Mouse (Mus musculus) left cerebral cortex, postnatal 36 days (tissue): ENCODE data around the gene Tmcc2. TPM values are rescaled to one million over a fixed set of nuclear protein-coding genes. Genes with fewer than 3 reads are reported as not detected.

Source experiments
- DNase-seq, 2 experiments: peaks; one replicate each; pipeline ENCODE4 v3.0.0; 2021 to 2022; ENCODE audit warnings: low spot score in 2 of 2, mixed read lengths in 1 of 2
- intact Hi-C: fragments of 180-260 bp; cut with DNase I; formaldehyde crosslinking; loops from one replicate; pipeline ENCODE4 v1.15.1; 2025
- total RNA-seq, 2 experiments: library from RNA; stranded (reverse); gene quantifications; 2 replicates each; pipeline ENCODE4 v1.2.3; 2021

The Tmcc2 gene
- total RNA-seq, 2 experiments from 2014 or later, result 171 to 173 TPM

- intact Hi-C loops, result no loop called here
- no peak for DNase-seq
Observed at GRCm38 (mm10) chr1:132326777-132327176, 64.3 kb downstream of the Tmcc2 start.

- DNase-seq, result no peak
- intact Hi-C loops, result no loop called here
Observed at GRCm38 (mm10) chr1:132322711-132323542, 68.2 kb downstream of the Tmcc2 start.

DNA sequence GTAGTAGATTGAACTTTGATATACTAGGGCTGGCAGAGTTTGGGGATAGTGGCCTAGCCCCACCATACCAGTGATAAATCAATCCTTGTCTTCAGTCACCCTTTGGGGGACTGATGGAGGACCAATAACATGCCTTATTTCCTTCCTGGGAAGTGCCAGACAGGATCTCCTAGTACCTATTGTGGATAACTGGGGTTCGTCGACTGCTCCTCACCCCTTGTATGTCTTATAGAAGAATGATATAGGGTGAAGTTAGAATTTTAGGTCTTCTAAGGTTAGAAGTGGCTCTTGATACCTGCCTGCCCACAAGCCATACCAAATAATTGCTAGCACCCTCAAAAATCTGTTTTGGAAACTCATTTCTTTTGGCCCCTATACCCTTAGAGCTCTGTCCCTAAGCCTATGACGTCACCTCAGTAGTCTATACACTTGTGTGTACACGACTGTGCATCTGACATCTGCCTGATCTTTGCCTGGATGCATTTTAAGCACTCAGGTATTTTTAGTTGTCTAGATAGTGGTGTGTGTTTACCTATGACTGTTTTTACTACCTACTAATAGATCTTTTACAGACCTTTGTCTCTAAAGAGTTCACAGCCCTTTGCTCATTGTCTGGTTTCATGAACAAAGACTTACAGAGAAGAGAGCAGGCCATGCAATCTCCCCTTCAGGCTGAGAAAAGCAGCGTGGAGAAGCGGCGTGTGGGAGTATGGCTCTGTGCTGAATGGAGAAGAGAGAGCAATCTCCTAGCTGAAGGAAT lies 69.1 kb downstream of the Tmcc2 start:
- DNase-seq, result no peak
- intact Hi-C loops, result no loop called here

- no peak for DNase-seq
- intact Hi-C loops, result no loop called here
Observed at GRCm38 (mm10) chr1:132319242-132319641, 71.8 kb downstream of the Tmcc2 start.

DNA sequence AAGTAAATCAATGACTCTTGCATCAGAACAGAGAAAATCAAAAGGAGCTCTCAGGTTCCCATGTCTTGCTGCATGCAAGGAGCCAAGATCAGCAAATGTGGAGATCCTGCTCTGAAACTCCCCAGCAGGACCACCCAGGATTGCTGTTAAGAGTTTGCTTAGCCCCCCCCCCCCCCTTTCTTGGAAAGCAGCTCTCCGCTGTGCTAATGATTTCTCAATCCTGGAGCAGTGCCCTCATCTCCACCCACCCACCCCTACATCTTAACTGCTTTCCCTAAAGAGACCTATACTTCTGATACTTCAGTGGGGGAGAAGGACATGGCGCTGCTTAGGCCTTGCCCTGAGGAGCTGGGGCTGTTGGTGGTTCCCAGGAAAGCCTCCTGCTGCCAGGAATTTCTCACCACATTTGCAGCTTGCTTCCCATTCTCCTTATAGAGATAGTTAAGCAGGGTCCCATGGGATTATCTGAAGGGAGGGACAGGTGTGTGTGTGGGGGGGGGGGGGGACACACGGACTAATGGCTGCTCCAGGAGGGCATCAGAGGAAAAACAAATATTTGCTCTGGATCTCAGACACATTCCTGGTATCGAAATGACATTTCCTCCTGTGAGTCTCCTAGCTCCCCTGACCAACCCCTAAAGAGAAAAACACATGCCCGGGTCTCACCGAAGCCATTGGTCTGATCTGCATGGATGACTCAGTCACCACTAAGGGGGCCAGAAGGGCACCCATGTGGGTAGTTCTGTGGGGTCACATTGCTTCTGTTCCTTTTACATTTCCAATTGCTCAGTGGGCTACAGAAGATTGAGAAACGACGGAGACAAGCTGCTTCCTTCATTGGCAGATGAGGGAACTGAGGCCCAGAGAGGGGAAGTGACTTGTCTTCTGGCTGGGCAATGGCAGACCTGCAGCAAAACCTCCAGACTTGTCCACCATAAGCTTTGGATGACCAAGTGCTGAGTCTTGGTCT lies 72.9 kb downstream of the Tmcc2 start:
- intact Hi-C loops, result no loop called here
- DNase-seq, result no peak

DNA sequence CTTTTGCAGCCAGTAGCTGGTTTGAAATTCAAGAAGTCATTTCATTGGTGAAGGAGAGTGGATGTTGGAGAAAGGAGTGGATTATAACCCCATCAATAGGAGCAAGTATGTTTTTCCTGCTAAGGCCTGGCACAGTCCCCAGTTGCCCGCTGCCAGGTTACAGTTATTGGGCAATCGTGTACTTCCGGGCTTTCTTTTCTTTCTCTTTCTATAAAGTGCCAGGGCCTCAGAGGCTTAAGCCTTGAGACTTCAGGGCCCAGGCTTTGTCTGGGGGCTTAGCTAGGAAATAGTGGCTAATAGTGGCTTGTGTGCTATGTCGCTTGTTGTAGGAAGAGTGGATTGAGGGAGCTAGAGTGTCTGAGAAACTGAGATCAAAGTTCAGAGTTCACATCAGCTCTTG lies 73.7 kb downstream of the Tmcc2 start:
- no peak for DNase-seq
- intact Hi-C loops, result no loop called here

DNA sequence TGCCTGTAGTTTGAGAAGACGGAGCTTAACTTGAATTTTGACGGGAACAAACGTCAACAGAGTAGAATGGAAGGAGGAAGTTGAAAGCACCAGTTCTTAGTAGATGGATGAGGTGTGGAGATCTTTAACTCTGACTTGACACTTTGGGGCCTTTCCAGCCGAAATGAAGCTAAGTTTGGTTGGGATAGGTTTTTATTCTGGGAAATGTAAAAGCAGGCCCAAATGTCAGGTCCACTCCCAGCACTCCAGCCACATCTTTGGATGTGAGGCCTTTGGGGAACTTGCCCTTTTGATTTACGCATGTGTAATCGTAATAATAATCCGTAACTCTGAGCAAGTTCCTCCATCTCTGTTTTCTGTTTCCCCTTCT lies 74.5 kb downstream of the Tmcc2 start:
- intact Hi-C loops, result no loop called here
- DNase-seq, result no peak

GRCm38 (mm10) chr1:132315889-132316624 lies 75.0 kb downstream of the Tmcc2 start, which contains the start of gene Nuak2:
Nuak2 (plus strand) TSS chr1:132316126.
- intact Hi-C loops, result no loop called here
- peak; percentile 74 to 77 for DNase-seq

DNA sequence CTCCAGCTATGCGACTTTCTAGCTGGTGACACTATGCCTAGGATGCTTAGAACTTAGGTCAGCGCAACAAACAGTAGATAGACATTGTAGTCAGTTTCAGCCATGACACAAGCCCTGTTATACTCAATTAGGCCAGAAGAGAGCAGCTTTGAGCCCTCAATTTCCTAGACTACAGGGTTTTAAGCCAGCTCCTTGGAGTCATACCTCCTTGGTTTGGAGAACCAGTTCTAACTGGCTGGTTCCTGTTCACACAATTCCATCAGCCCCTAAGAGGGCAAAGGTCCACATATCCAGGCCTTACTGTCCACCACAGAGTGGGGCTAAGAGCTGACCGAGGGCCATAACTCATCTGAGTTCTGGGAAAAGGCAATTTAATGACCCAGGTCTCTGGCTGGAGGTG lies 78.4 kb downstream of the Tmcc2 start:
- peak in 1 of 2 experiments; percentile 39 for DNase-seq
- intact Hi-C loops, result loop anchor here (1.0 kb wide), 1 partner anchor 44 kb away; no protein-coding TSS in a partner anchor

DNA sequence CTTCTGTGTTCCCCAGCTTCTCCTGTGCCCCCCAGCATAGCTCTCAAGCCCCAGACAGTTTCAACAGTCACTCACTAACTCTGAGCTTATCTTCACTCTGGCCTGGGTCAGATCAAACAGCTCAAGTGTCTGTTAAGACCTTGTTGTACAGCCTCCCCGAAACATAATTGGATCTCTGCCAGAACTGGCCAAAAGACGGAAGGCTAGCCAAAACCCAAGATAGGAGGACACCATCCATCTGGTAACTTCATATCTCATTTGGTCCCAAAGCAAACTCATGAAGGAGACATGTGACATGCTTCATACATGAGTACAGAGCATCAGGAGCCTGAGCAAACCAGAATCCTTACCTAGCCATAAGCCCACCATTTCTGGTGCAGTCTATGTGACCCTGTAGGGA lies 79.0 kb downstream of the Tmcc2 start:
- intact Hi-C loops, result loop anchor here (1.0 kb wide), 1 partner anchor 44 kb away; no protein-coding TSS in a partner anchor
- no peak for DNase-seq

DNA sequence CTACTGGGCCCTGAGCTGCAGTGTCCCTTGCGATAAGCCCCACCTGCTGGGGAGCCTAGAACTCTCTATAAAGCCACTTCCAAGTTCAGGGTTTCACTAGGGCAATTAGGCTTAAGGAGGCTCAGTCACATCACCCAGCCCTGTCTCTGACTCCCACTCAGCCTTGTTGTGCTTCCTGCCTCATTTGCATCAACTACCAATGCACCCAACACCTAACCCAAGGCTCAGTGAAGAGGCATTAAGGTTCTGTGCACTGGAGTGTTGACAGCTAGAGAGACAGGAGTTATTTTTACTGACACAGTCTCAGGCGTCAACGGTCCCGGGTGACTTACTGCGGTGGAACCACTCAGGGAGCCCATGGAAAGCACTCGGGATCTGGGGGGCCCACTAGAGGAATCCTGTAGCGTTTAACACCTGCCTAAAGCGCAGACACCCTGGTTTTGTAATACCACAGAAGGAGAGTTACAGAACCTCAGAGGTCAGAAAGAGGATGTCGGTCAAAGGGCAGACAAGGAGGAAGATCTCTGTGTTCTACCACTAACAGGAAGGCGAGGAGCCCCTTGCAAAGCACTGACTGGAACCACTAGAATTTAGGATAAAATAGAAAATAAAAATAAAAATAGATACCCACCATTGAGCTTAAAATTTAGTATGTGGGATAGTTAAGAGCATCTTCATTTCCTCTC lies 79.8 kb downstream of the Tmcc2 start:
- DNase-seq, result no peak
- intact Hi-C loops, result no loop called here

DNA sequence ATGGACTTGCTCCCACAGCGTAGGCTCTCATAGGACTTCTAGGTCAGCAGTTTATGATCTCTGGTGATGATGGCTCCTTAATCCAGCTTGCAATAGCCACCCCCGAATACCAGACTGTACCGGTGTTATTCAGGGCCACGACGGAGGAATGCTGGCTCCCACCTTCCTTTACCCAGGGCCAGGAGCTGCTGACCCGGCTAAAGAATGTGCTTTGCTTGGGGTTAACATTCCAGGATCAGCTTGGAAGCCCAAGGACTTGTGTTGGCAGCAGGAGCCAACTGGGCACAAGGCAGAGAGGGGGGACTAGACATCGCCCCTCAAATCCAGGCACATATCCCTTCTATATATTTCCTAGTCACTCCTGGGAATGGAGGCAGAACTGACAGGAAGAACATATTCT lies 80.3 kb downstream of the Tmcc2 start:
- intact Hi-C loops, result no loop called here
- DNase-seq, result no peak

- intact Hi-C loops, result no loop called here
Observed at GRCm38 (mm10) chr1:132308674-132309073, 82.4 kb downstream of the Tmcc2 start.

DNA sequence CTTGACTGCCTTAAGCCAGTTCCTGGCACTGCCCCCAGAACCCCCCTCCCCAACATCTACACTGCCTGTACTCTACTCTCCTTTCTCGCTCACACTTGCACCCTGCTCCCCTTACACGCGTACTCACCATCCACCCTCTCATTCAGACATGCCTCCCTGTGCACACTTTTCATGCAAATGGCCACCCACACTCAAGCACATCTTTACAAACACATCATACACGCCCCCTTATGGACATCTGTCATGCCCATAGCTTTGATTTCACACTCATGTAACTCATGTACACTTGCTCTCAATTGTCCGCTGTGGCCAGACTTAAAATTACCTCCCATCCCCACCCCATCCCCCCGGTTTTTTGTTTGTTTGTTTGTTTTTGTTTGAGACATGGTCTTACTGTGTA lies 83.1 kb downstream of the Tmcc2 start:
- intact Hi-C loops, result loop anchor here (2.0 kb wide), 1 partner anchor 151 kb away; no protein-coding TSS in a partner anchor
- DNase-seq, result no peak

More at GRCm38 (mm10) chr1:132308674-132309073, 82.4 kb downstream of the Tmcc2 start:
- DNase-seq, result no peak

DNA sequence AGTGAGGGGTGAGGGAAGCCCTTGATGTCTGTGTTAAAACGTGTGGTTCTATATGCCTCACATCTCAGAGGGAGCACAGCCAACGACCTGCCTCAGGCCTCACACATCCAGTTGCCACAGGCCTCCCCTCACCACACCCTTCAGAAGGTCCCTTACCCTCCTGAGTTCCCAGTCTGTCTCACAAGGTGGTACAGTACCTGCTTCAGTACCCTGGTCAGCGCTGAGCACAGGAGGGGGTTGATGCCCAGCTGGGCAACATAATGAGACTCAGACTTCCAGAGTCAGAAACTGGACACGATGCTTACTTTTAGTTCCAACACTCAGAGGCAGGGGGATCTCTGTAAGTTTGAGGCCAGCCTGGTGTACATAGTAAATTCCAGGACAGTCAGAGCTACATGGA lies 84.3 kb downstream of the Tmcc2 start:
- intact Hi-C loops, result loop anchor here (2.0 kb wide), 1 partner anchor 150 kb away; no protein-coding TSS in a partner anchor
- no peak for DNase-seq
